Mouse (Mus musculus) right cerebral cortex, postnatal 36 days (tissue): Measurements from ENCODE around the gene Nudt1.

ENCODE experiments used
- DNase-seq, 2 experiments: peaks; one replicate each; pipeline ENCODE4 v3.0.0; 2022; ENCODE audit warnings: low spot score in 2 of 2, mixed read lengths in 1 of 2

The Nudt1 gene

GRCm38 (mm10) chr5:140321042-140321755, at the start of gene Nudt1, which contains the start of gene Mad1l1:
Gene Nudt1 (plus strand): TSS chr5:140321656.
Gene Mad1l1 (minus strand): TSS chr5:140321552.
- peak; percentile 88 for DNase-seq

DNA sequence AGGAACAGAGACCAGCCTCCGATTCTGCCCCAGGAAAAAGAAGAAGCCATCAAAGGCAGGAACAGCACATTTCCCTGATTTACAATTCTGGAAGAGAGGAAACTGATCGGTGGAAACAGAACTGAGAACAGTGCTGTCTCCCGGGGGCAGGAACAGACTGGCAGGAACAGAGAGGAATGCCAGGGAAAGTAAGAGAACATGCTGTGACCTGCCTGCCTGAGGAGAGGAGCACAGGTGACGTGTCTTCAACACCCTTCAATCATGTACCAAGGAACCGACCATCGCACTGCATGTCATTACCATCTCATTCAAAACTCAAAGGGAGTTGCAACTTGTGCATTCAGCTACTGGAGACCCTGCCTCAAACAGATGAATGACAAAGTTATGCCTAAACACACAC, 44.7 kb upstream of the Nudt1 start:
- DNase-seq = no peak

GRCm38 (mm10) chr5:140280205-140280604, 41.3 kb upstream of the Nudt1 start:
- DNase-seq = no peak

DNA sequence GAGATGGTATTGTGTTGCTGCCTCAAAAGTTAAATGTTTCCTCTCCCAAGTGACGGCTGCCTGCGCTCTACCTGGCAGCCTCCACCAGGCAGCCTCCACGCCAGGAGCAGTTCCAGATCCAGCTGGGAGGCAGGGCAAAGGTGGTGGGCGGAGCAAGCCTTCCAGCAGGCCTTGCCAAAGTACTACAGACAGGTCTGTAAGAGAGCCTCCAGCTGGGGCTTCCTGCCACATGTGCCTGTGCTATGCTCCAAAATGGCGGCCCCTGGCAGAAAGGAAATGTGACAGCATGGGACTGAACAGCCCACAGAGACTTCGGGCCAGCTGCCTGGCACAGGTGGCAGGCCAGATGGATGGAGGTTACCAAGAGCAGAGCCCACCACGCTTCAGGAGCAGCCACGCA, 39.1 kb upstream of the Nudt1 start:
- DNase-seq = no peak

DNA sequence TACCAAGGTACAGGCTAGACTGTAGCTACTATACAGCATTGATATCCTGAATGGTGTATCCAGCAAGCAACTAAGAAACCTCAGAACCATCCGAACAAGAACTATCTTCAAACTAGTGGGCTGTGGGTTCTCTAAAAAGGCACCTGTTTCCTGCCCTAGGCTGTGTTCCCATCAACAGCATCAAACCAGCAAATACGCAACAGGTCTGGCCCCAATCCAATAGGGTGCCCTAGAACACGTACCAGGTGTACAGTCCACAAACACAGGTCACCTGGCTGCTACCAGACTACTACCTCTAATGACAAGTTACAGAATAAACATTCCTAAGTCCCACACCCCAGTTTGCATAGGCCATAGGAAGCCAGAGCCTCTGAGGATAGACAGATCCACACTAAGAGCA, 38.6 kb upstream of the Nudt1 start:
- no peak for DNase-seq

DNA sequence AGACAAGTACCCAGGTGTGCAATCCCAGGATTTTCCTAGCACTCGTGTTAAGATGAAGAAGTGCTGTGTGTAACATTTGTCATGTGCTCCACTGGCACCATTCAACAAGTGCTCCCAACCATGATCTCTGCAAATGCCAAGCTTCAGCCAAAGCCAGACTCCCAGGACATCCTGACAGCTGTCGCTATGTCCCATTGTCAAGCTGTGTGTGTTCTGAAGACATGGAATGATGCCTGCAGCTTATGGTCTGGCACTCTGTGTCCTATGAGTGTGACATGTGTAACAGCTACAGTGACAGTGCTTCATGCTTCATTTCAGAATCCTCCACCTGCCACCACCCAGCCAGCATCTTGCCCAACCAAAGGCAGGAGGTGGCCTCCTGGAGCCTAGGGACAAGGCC, 37.4 kb upstream of the Nudt1 start:
- DNase-seq = no peak

DNA sequence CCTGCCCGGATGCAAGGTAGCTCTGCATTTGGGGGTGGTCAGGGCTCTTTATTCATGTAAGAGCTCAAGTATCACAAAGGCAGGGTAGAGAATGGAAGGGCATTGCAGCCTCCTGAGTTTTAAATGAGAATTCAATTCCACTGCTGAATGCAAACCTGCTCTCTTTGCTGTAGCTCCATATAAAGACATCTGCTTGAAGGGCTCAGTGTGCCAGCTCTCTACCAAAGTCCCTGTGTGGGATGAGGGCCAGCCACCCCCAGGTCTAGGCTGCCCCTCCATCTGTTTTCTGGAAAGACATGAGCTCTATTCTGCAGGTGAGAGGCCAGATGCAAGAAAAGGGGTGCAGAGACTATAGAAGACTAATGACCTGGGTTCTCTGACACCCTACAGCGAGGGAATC, 36.7 kb upstream of the Nudt1 start:
- no peak for DNase-seq

GRCm38 (mm10) chr5:140288287-140288686, 33.2 kb upstream of the Nudt1 start:
- DNase-seq = no peak

DNA sequence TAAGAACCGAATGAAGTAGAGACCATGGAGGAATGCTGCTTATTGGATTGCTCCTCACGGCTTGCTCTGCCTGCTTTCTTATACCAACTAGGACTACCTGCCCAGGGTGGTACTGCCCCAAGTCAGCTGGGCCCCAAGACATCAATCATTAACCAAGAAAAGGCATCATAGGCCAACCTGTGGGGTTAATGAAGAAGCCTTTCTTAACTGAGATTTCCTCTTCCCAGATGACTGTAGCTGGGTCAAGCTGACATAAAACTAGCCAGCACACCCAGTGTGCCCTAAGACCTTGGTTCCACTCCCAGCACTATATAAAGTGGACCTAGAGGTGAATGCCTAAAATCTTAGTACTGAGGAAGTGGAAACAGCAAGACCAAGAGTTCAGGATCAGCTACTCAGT, 32.3 kb upstream of the Nudt1 start:
- no peak for DNase-seq

GRCm38 (mm10) chr5:140292152-140292551, 29.3 kb upstream of the Nudt1 start:
- peak; percentile 32 to 52 for DNase-seq

DNA sequence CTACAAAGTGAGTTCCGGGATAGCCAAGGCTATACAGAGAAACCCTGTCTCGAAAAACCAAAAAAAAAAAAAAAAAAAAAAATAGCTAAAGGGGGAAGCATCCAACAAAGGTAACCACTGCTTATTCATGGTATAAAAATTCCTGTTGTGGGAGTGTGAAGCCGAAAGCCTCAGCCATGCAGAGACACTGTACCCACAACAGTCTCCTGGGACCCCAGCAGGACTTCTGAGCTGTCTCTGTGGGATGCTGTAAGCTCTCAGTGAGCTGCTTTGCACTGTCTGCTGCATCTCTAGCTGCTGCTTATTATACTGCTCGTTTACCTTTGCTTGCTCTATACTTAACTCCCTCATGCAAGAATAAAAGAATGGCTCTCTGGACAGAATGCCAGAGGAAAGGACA, 23.2 kb upstream of the Nudt1 start:
- no peak for DNase-seq

- DNase-seq = no peak
Measured at GRCm38 (mm10) chr5:140306016-140306415, 15.4 kb upstream of the Nudt1 start.

DNA sequence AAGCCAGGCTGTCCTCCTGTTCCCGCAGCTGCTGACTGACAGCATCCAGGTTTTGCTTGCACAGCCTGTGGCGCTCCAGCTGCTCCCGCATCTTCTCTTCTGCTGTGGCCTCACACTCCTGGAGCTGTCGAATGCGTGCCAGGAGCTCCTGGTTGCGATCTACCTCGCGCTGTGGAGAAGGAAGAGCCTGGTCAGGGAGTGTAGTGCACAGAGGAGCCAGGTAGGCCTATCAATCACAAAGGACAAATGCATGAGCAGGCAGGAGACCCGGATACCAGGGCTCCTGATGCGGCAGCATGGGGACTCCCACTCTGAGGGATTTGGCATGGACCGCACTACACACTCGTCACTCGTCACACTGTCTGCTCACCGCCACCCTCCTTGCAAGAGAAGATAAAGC, 13.9 kb upstream of the Nudt1 start:
- DNase-seq = no peak

- DNase-seq = no peak
Measured at GRCm38 (mm10) chr5:140316716-140317115, 4.7 kb upstream of the Nudt1 start.

GRCm38 (mm10) chr5:140321756-140322575, 510 bp downstream of the Nudt1 start:
- no peak for DNase-seq

DNA sequence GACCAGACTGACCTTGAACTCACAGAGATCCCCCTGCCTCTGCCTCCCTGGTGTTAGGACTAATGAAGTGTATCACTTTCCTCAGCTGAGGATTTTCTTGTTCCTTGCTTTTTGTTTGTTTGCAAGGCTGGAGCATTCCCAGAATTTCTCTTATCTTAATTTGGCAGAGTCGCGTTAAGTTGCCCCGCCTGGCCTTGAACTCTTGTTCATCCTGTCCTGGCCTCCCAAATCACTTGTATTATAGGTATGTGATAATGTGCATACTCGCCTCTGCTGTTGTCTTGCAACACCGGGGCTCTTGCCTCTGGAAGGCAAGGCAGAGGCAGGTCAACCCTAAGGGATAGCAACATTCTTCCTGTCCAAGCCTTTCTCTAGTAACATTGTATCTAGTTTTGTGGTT, 2.6 kb downstream of the Nudt1 start:
- DNase-seq = no peak

DNA sequence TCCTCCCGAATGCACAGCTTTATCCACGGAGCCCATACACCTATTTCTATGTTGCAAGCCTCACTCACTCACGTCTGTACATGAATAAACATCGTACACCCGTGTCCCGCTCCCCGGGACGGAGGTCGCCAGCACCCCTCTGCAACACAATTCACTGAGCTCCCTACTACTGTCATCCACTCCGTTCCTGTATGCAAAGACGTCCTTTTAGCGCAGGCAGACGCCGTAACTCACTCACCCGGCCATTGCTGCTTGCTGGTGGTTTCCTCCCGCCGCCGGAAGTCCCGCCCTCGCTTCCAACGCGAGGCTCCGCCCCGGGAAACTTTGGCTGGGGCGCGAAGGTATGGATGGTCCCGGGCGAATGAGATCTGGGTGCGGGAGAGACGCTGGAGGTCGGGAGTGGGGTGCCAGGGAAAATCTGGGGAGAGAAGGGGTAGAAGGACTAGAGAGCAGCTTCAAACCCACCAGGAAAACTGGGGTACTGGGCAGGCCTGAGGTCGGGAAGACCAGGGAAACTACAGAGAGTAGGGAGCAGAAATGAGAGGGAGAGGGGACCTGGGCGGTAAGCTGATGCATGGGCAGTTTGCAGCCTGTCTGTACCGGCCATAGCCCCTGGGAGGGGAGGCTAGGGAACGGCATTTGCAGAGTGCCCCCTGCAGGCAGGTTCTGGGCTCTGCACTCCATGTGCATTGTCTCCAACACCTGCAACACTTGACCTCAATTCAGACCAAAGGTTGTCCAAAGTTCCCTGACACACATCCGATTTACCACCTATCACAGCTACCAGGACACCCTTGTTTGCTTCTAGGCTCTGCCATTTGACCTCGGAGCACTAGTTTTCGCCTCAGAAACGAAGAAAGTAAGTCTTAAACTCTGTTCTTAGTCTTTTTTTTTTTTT, 10.4 kb downstream of the Nudt1 start, which contains the start of gene Mrm2:
Mrm2 (minus strand) TSS at position 284 of the 898 bp plus-strand sequence.
- DNase-seq = peak; percentile 43 to 49

DNA sequence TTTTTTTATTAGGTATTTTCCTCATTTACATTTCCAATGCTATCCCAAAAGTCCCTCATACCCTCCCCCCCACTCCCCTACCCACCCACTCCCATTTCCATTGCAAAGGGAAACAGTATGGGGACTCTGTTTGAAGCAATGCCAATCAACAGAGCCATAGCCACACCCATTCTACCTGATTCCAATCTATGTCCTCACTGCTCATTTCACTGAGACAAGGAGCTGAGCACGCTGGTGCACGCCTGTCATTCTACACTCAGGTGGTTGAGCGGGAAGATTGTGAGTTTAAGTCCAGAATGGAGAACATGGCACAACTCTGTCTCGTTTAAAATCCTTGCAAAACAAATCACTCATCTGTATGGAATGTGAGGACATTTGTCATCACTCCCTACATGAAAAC, 11.1 kb downstream of the Nudt1 start:
- DNase-seq = no peak

- DNase-seq = no peak
Measured at GRCm38 (mm10) chr5:140333631-140334030, 12.2 kb downstream of the Nudt1 start.

DNA sequence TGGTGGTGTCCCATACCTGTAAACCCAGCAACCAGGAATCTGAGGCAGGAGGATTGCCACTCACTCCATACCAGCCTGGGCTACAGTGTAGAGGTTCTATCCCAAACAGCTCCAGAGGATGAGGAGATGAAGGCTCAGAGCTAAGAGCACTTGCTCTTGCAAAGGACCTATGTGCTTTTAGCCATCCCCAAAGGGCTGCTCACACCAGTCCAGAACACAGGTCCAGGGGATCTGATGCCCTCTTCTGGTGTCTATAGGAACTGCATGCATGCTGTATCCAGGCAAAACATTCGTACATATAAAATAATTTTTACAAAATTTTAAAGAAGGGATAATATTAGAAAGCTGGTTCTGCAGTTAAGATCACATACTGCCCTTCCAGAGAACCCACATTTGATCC, 15.2 kb downstream of the Nudt1 start:
- DNase-seq = no peak

GRCm38 (mm10) chr5:140338779-140339178, 17.3 kb downstream of the Nudt1 start:
- no peak for DNase-seq

- DNase-seq = no peak
Measured at GRCm38 (mm10) chr5:140339836-140340235, 18.4 kb downstream of the Nudt1 start.
